Mouse (Mus musculus): ENCODE measurements around the gene Rnaset2b. TPM values are rescaled to one million over a fixed set of nuclear protein-coding genes. Genes with fewer than 3 reads are reported as not detected.
"Not testable (repeated sequence)": the region's sequence is repeated elsewhere in the genome, so short reads cannot be mapped to it uniquely, and the experiment has no call there.

Rnaset2b gene
- polyA plus RNA-seq, 1 experiment from 2014 or later = 205 TPM

DNA sequence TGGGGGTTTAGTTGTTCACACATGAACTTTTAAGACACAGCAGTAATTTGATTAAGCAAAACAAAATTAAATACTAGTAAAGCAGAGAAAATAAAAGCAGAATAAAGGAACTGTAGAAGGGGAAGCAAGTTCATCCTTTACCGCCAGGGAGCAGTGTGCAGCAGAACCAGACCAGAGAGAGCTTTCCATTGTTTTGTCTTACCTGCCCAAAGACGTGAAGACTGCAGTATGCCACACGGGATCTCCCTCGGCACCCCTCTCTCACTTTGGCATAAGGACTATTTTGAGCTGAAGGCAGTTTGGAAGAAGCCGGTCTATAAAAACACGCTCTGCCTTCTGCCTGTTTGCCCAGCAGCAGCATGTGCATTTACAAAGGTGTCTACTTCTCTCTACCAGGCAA is 5.1 kb upstream of the Rnaset2b start:
- not testable (repeated sequence) for H3K27ac ChIP-seq; H3K4me3 ChIP-seq; H3K9me3 ChIP-seq; DNase-seq (ENCODE audit: low spot score); H3K27me3 ChIP-seq (ENCODE audit: insufficient read depth, poor library complexity, severe bottlenecking); H3K4me1 ChIP-seq; H3K36me3 ChIP-seq
- WGBS = 7% methylated on average over 6 of the region's 6 CpGs

DNA sequence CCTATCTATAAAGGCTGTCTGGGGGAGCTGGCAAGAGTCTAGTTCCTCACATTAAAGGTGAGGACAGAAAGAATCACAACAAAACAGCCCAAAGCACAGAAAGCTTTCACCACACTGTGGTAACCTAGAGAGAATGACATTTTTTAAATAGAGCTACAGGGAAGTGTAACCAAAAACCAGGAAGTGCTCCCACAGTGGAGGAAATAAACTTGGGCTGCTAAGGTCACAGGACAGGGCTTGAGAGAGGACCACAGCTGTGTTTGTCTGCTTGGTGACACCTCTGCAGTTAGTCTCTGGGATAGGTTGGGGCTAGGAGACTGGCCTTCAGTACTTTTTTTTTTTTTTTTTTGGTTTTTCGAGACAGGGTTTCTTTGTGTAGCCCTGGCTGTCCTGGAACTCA is 2.8 kb upstream of the Rnaset2b start:
- not testable (repeated sequence) for H3K9me3 ChIP-seq
- 25% methylated on average over 1 of the region's 1 CpGs for WGBS

DNA sequence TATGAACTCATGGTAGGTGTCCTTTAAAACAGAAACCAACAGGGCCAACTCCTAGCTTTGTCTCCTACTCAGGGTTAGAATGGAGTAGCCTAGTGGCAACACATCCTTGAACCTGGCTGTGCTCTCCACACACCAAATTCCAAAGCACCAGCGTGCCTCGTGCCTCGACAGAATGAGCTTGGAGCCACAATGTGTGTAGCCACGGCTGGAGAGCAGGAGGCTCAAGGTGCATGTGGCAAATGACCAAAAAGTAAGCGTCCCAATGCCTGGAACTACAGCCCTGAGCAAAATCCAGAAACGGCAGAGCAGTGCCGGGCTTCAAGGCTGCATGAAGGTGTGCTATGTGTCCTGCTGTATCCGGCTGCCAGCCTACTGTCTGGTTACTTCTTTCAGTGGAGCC is 804 bp downstream of the Rnaset2b start:
- 77% methylated on average over 8 of the region's 8 CpGs for whole genome bisulfite sequencing
- H3K9me3 ChIP-seq; DNase-seq (ENCODE audit: low spot score); H3K27ac ChIP-seq; H3K36me3 ChIP-seq; H3K4me1 ChIP-seq; H3K4me3 ChIP-seq; H3K27me3 ChIP-seq (ENCODE audit: insufficient read depth, poor library complexity, severe bottlenecking): not testable (repeated sequence)

More for the DNA sequence above, 2.8 kb upstream of the Rnaset2b start:
- not testable (repeated sequence) for H3K36me3 ChIP-seq; DNase-seq (ENCODE audit: low spot score); H3K27ac ChIP-seq; H3K27me3 ChIP-seq (ENCODE audit: insufficient read depth, poor library complexity, severe bottlenecking); H3K4me3 ChIP-seq; H3K4me1 ChIP-seq

DNA sequence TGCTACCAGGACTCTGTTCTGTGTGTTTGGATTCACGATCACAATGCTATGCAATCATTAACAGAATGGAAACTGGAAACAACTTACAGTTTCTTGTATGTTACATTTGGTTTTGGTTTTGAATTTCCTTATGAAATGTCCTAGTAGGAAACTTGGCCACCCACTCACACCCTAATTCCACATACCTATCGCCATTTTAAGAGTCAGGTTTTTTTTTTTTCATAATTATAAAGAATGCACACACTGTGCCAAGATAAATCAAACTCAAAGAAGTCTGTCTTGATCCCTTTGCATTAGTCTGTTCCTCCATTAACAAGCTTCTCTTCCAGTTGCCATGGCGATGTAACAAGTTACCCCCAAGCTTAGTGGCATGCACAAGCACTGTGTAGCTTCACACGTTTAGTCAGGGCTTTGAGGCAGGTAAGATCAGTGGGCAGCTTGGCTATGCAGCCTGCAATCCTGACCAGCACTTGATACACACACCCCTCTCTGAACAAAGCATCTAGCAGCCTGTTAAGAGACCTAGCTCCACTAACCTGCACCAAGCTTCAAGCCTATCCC is 2.5 kb downstream of the Rnaset2b start:
- not testable (repeated sequence) for H3K27ac ChIP-seq; H3K9me3 ChIP-seq; H3K36me3 ChIP-seq; H3K27me3 ChIP-seq (ENCODE audit: insufficient read depth, poor library complexity, severe bottlenecking); H3K4me3 ChIP-seq; H3K4me1 ChIP-seq
- WGBS = 70% methylated on average over 4 of the region's 4 CpGs
- peak; percentile 38 for DNase-seq (ENCODE audit: low spot score)

DNA sequence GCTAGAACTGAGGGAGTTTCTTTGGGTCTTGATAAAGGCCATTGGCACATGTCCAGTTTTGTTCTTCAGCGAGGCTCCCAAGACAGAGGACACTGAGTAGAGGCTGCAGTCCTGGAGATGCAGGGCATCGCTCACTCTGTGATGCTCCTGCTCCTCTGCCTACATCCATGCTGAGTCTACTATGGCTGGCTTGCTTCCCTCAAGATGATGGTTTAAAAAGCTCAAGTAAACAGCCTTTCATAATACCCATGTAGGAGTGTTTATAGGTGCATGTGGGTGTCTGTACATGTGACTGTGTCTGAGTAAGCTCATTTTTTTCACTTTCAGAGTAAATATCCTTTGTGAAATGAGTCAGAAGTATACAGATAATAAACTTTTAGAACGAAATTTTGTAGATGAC is 4.6 kb downstream of the Rnaset2b start:
- H3K27me3 ChIP-seq (ENCODE audit: insufficient read depth, poor library complexity, severe bottlenecking); H3K4me1 ChIP-seq; H3K36me3 ChIP-seq; H3K9me3 ChIP-seq; H3K27ac ChIP-seq; DNase-seq (ENCODE audit: low spot score); H3K4me3 ChIP-seq: not testable (repeated sequence)
- WGBS = 52% methylated on average over 3 of the region's 3 CpGs

- H3K9me3 ChIP-seq; H3K27me3 ChIP-seq (ENCODE audit: insufficient read depth, poor library complexity, severe bottlenecking); H3K36me3 ChIP-seq; H3K4me1 ChIP-seq: not testable (repeated sequence)
- peak within 1 kb of the TSS; percentile 61 for H3K4me3 ChIP-seq
- peak within 1 kb of the TSS; percentile 78 for H3K27ac ChIP-seq
- under 1% methylated on average over 55 of the region's 68 CpGs for WGBS
- DNase-seq (ENCODE audit: low spot score) = peak; percentile 74
These were observed 8.1 kb downstream of the Rnaset2b start, which contains the start of gene Gm49721 for GRCm38 (mm10) chr17:6978287-6979248. Gm49721 (plus strand) TSS chr17:6978904.

DNA sequence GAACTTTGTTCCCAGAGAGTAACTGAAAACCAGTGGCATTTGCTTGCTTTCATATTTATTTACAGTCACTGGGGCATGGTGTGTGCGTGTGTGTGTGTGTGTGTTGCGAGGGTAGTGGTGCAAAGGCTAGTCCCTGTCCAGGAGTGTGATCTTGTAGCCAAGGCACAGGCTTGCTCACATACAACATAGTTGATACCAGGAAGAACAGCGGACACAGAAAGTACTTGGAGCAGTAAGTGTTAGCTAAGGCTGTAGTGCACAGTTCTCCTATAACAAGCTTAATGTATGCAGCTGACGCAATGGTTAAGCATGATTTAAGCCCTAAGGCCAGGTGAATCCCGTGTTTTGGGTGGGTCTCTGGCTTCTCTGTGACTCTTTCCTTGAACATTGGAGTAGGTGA is 8.9 kb downstream of the Rnaset2b start:
- DNase-seq (ENCODE audit: low spot score); H3K27me3 ChIP-seq (ENCODE audit: insufficient read depth, poor library complexity, severe bottlenecking); H3K9me3 ChIP-seq; H3K27ac ChIP-seq; H3K4me1 ChIP-seq; H3K36me3 ChIP-seq: not testable (repeated sequence)
- H3K4me3 ChIP-seq = peak overlapping the region; percentile 61
- 33% methylated on average over 5 of the region's 5 CpGs for WGBS

- 92% methylated on average over 6 of the region's 8 CpGs for WGBS
These were observed 9.7 kb downstream of the Rnaset2b start for GRCm38 (mm10) chr17:6980144-6980543.

GRCm38 (mm10) chr17:6986118-6986517 is 15.7 kb downstream of the Rnaset2b start:
- H3K27ac ChIP-seq; H3K4me1 ChIP-seq; H3K4me3 ChIP-seq; H3K27me3 ChIP-seq (ENCODE audit: insufficient read depth, poor library complexity, severe bottlenecking); H3K36me3 ChIP-seq; H3K9me3 ChIP-seq; DNase-seq (ENCODE audit: low spot score): not testable (repeated sequence)
- WGBS = 95% methylated on average over 1 of the region's 1 CpGs

More at GRCm38 (mm10) chr17:6980144-6980543, 9.7 kb downstream of the Rnaset2b start:
- not testable (repeated sequence) for H3K9me3 ChIP-seq; H3K4me3 ChIP-seq; H3K4me1 ChIP-seq; H3K36me3 ChIP-seq; H3K27me3 ChIP-seq (ENCODE audit: insufficient read depth, poor library complexity, severe bottlenecking); H3K27ac ChIP-seq; DNase-seq (ENCODE audit: low spot score)

GRCm38 (mm10) chr17:6995504-6995903 is 25.1 kb downstream of the Rnaset2b start:
- H3K4me3 ChIP-seq; H3K36me3 ChIP-seq; DNase-seq (ENCODE audit: low spot score); H3K4me1 ChIP-seq; H3K27me3 ChIP-seq (ENCODE audit: insufficient read depth, poor library complexity, severe bottlenecking); H3K27ac ChIP-seq; H3K9me3 ChIP-seq: not testable (repeated sequence)
- WGBS = no CpG with 5 or more reads among the region's 6 CpGs

- not testable (repeated sequence) for H3K9me3 ChIP-seq; H3K27me3 ChIP-seq (ENCODE audit: insufficient read depth, poor library complexity, severe bottlenecking); H3K27ac ChIP-seq; DNase-seq (ENCODE audit: low spot score); H3K36me3 ChIP-seq; H3K4me1 ChIP-seq; H3K4me3 ChIP-seq
- 89% methylated on average over 8 of the region's 8 CpGs for WGBS
These were observed 26.4 kb downstream of the Rnaset2b start for GRCm38 (mm10) chr17:6996826-6997225.

- 87% methylated on average over 1 of the region's 7 CpGs for WGBS
These were observed 27.5 kb downstream of the Rnaset2b start for GRCm38 (mm10) chr17:6997778-6998490.

More at GRCm38 (mm10) chr17:6997778-6998490, 27.5 kb downstream of the Rnaset2b start:
- H3K4me1 ChIP-seq; H3K36me3 ChIP-seq; DNase-seq (ENCODE audit: low spot score); H3K9me3 ChIP-seq; H3K27me3 ChIP-seq (ENCODE audit: insufficient read depth, poor library complexity, severe bottlenecking); H3K27ac ChIP-seq; H3K4me3 ChIP-seq: not testable (repeated sequence)
